Mouse (Mus musculus) myocyte (in vitro differentiated cells): ENCODE results near the gene Btg1.

ENCODE experiments used
- CEBPB ChIP-seq: IDR thresholded peaks from 2 replicates; pipeline ENCODE4 v1.6.1; 2011; ENCODE audit warnings: mild to moderate bottlenecking, moderate library complexity; ENCODE audit not compliant: poor library complexity, insufficient read depth, severe bottlenecking
- E2F4 ChIP-seq: IDR thresholded peaks from one replicate; pipeline ENCODE4 v1.6.1; 2011; ENCODE audit warnings: mild to moderate bottlenecking, control low read depth, moderate library complexity; ENCODE audit not compliant: insufficient read depth
- MAX ChIP-seq: IDR thresholded peaks from one replicate; pipeline ENCODE4 v1.6.1; 2011; ENCODE audit warnings: low read depth, mild to moderate bottlenecking, control low read depth
- MYOD1 ChIP-seq, 3 experiments: IDR thresholded peaks; one replicate each; pipeline ENCODE4 v1.6.1; 2011; ENCODE audit warnings: control low read depth in 2 of 3, low read depth in 2 of 3, mild to moderate bottlenecking in 2 of 3, moderate library complexity in 1 of 3; ENCODE audit not compliant: insufficient read length in 2 of 3, control insufficient read depth in 1 of 3
- MYOG ChIP-seq, 3 experiments: IDR thresholded peaks; one replicate each; pipeline ENCODE4 v1.6.1; 2011; ENCODE audit warnings: control low read depth in 2 of 3, low read depth in 2 of 3, mild to moderate bottlenecking in 2 of 3; ENCODE audit not compliant: insufficient read length in 2 of 3, control insufficient read depth in 1 of 3, insufficient read depth in 1 of 3
- POLR2A ChIP-seq: IDR thresholded peaks from one replicate; pipeline ENCODE4 v1.6.1; 2011; ENCODE audit warnings: low read depth, mild to moderate bottlenecking, control low read depth, moderate library complexity; ENCODE audit not compliant: insufficient read length
- POLR2AphosphoS2 ChIP-seq: IDR thresholded peaks from one replicate; pipeline ENCODE4 v1.6.1; 2011; ENCODE audit warnings: low read depth, control low read depth; ENCODE audit not compliant: insufficient read length
- REST ChIP-seq: IDR thresholded peaks from one replicate; pipeline ENCODE4 v1.6.1; 2011; ENCODE audit warnings: mild to moderate bottlenecking, control low read depth, moderate library complexity; ENCODE audit not compliant: insufficient read depth, insufficient read length
- TCF12 ChIP-seq: IDR thresholded peaks from one replicate; pipeline ENCODE4 v1.6.1; 2011; ENCODE audit warnings: mild to moderate bottlenecking, control low read depth; ENCODE audit not compliant: poor library complexity, insufficient read depth, severe bottlenecking
- TCF3 ChIP-seq: IDR thresholded peaks from one replicate; pipeline ENCODE4 v1.6.1; 2011; ENCODE audit warnings: low read depth, control low read depth; ENCODE audit not compliant: insufficient read length
- USF1 ChIP-seq: IDR thresholded peaks from one replicate; pipeline ENCODE4 v1.6.1; 2011; ENCODE audit warnings: low read depth, mild to moderate bottlenecking, control low read depth, moderate library complexity

GRCm38 (mm10) chr10:96578924-96579323 lies 37.9 kb upstream of the Btg1 start:
- TF ChIP-seq POLR2A (no peak), CEBPB (0 out of 2 replicates have a peak, but pooled peaks have one; percentile 27), E2F4 (no peak), USF1 (no peak), TCF3 (no peak), MYOD1 (IDR thresholded peaks at IDR 0.05; ENCODE audit: control insufficient read depth in 1 of 3, insufficient read length in 2 of 3, low read depth in 2 of 3) (no peak), POLR2AphosphoS2 (no peak), TCF12 (no peak), MAX (no peak), MYOG (IDR thresholded peaks at IDR 0.05; ENCODE audit: control insufficient read depth in 1 of 3, insufficient read depth in 1 of 3, insufficient read length in 2 of 3, low read depth in 2 of 3) (no peak), REST (no peak)
